In genomic region chr7:24993081-24993480, GRCm38 (mm10) we compare ENCODE assay signal across 38 mouse cellular contexts. TPM values are rescaled to one million over a fixed set of nuclear protein-coding genes. Genes with fewer than 3 reads are reported as not detected.
DNase-seq lines count a peak whose midpoint lies in the region; ATAC-seq and TF ChIP-seq lines count a peak whose summit lies in the region.
"Had no signal": no experiment of that assay in that cellular context is flagged by ENCODE, and none has a peak within 500 bp of the region (broad histone marks: within the 10 kb centered on the region; RNA-seq: fewer than 3 reads in every experiment).

No protein-coding gene starts in this region.

- POLR2A ChIA-PET in Patski (lab: Charles Lee): no interaction called here

- peaks cover 53% of the 10 kb centered on the region for H3K4me1 ChIP-seq in olfactory bulb, adult 2 months (ENCODE audit: control insufficient read depth, insufficient read depth, low read length)
- H3K4me1 ChIP-seq: embryonic facial prominence, embryonic 13.5 days; heart, embryonic 12.5 days; hindbrain, embryonic 13.5 days; limb, embryonic 13.5 days; lung, embryonic 15.5 days; neural tube, embryonic 12.5 days had no signal

- peak; percentile 49 for DNase-seq in adrenal gland, adult 2 months
- no peak for DNase-seq in adrenal gland, postnatal 14 days
- peak; percentile 57 to 67 for DNase-seq in left cerebral cortex, adult 18-20 months (ENCODE audit: low spot score in 2 of 2)
- DNase-seq in left cerebral cortex, postnatal 10 days (ENCODE audit: extremely low spot score in 1 of 2, low spot score in 2 of 2): no peak
- DNase-seq in Patski (ENCODE audit: low read depth, low spot score): no peak
- no peak for DNase-seq in ovary, postnatal 36 days (ENCODE audit: low spot score)
- DNase-seq: cerebellum, adult 9-11 months; gastrocnemius, postnatal 36 days; heart, adult 18-20 months; heart, postnatal 4 days; kidney, adult 8-10 months; layer of hippocampus, postnatal 36 days; right cerebral cortex, postnatal 4 days; thymus, adult 2 months; thymus, postnatal 36 days had no signal

- peak; percentile 54 for ATAC-seq in Patski
- ATAC-seq in megakaryocyte-erythroid progenitor cell, adult 5-6 weeks (replicated peaks; ENCODE audit: low FRiP score, low TSS enrichment, poor library complexity, severe bottlenecking): no peak
- ATAC-seq: activated CD4-positive, CD25-positive, alpha-beta regulatory T cell, adult 4 months; CD4-positive, CD25-positive, alpha-beta regulatory T cell, adult 4 months; forebrain, embryonic 16.5 days; intestine, embryonic 16.5 days; midbrain, embryonic 16.5 days had no signal

- no peak for TF ChIP-seq CTCF in Patski (IDR thresholded peaks at IDR 0.05)
- TF ChIP-seq CTCF in olfactory bulb, adult 2 months (IDR thresholded peaks at IDR 0.05; ENCODE audit: insufficient read depth, low read depth, low read length): no peak

- intact Hi-C loops in left cerebral cortex, postnatal 10 days (cut with DNase I): no loop called here

- WGBS in olfactory bulb, adult 2 months: 29% methylated on average over 6 of the region's 6 CpGs

- H3K4me3 ChIP-seq in olfactory bulb, adult 2 months (ENCODE audit: insufficient read depth, low read depth, low read length): no peak overlapping the region
- H3K4me3 ChIP-seq: embryonic facial prominence, embryonic 13.5 days; heart, embryonic 12.5 days; hindbrain, embryonic 13.5 days; limb, embryonic 13.5 days; lung, embryonic 15.5 days; neural tube, embryonic 12.5 days had no signal

- no peak for TF ChIP-seq POLR2A in olfactory bulb, adult 2 months (IDR thresholded peaks at IDR 0.05; ENCODE audit: insufficient read depth, low read depth, low read length)

- CTCF ChIA-PET in Patski (lab: Charles Lee): interaction anchor here (1.5 kb wide), 1 partner anchor 19 kb away, joined by 6 read pairs; no protein-coding TSS in a partner anchor

- H3K27me3 ChIP-seq in Patski: peaks cover 5% of the 10 kb centered on the region
- H3K27me3 ChIP-seq: hindbrain, embryonic 13.5 days; lung, embryonic 15.5 days had no signal

- H3K27ac ChIP-seq in olfactory bulb, adult 2 months (ENCODE audit: insufficient read depth, low read depth, low read length): peak overlapping the region; percentile 56
- H3K27ac ChIP-seq: embryonic facial prominence, embryonic 13.5 days; hindbrain, embryonic 13.5 days; kidney, postnatal 0 days; limb, embryonic 13.5 days; lung, embryonic 15.5 days; neural tube, embryonic 12.5 days had no signal

- in situ Hi-C loops in Patski (cut with MboI; ENCODE audit: low pct_unique_long_range_greater_than_20kb): no loop called here

RNA-seq across cellular contexts. Expression of gene Atp1a3, which starts 12.7 kb away (rescaled TPM):
- total RNA-seq in adrenal gland, adult 2 months (2021): 100 to 1,000 TPM in 1 of 2 experiments, 10 to 100 TPM in 1; 59.1 to 147 TPM
- 115 and 153 TPM in 2 replicates for polyA plus RNA-seq in adrenal gland, adult 2 months (2012; rRNA removed)
- 35.6 and 39.8 TPM in 2 replicates for total RNA-seq in adrenal gland, postnatal 14 days (2021)
- 1,000 to 10,000 TPM; 1,987 to 2,019 TPM for total RNA-seq in left cerebral cortex, adult 18-20 months (2021)
- total RNA-seq in left cerebral cortex, postnatal 10 days (2021): 1,000 to 10,000 TPM; 2,078 to 2,206 TPM
- 0.05 TPM for polyA plus RNA-seq in Patski (2021)
- polyA plus RNA-seq in olfactory bulb, adult 2 months (2012; ENCODE audit: insufficient read depth, insufficient read length, low replicate concordance, missing spikeins): 361 and 745 TPM in 2 replicates
- not detected in 2 replicates for total RNA-seq in megakaryocyte-erythroid progenitor cell, adult 5-6 weeks (2014; fragmentation: Nextera tagmentation)
- total RNA-seq in megakaryocyte-erythroid progenitor cell, adult 5-6 weeks (2017): 0.75 TPM in 1 of 2 replicates, not detected in the other

RNA-seq across cellular contexts. Expression of gene Rabac1, which starts 20.5 kb away (rescaled TPM):
- 100 to 1,000 TPM; 251 to 383 TPM for total RNA-seq in adrenal gland, adult 2 months (2021)
- polyA plus RNA-seq in adrenal gland, adult 2 months (2012; rRNA removed): 735 and 788 TPM in 2 replicates
- total RNA-seq in adrenal gland, postnatal 14 days (2021): 212 and 238 TPM in 2 replicates
- 100 to 1,000 TPM; 305 to 355 TPM for total RNA-seq in left cerebral cortex, adult 18-20 months (2021)
- total RNA-seq in left cerebral cortex, postnatal 10 days (2021): 100 to 1,000 TPM; 293 to 300 TPM
- polyA plus RNA-seq in Patski (2021): 211 TPM
- polyA plus RNA-seq in olfactory bulb, adult 2 months (2012; ENCODE audit: insufficient read depth, insufficient read length, low replicate concordance, missing spikeins): not detected in 2 replicates
- 128 and 146 TPM in 2 replicates for total RNA-seq in megakaryocyte-erythroid progenitor cell, adult 5-6 weeks (2014; fragmentation: Nextera tagmentation)
- total RNA-seq in megakaryocyte-erythroid progenitor cell, adult 5-6 weeks (2017): 38.0 and 103 TPM in 2 replicates

RNA-seq across cellular contexts. Expression of gene Gm4881, which starts 48.8 kb away (rescaled TPM):
- total RNA-seq in adrenal gland, adult 2 months (2021): not detected
- polyA plus RNA-seq in adrenal gland, adult 2 months (2012; rRNA removed): not detected in 2 replicates
- not detected in 2 replicates for total RNA-seq in adrenal gland, postnatal 14 days (2021)
- total RNA-seq in left cerebral cortex, adult 18-20 months (2021): not detected
- total RNA-seq in left cerebral cortex, postnatal 10 days (2021): not detected
- polyA plus RNA-seq in Patski (2021): not detected
- not detected in 2 replicates for polyA plus RNA-seq in olfactory bulb, adult 2 months (2012; ENCODE audit: insufficient read depth, insufficient read length, low replicate concordance, missing spikeins)
- not detected in 2 replicates for total RNA-seq in megakaryocyte-erythroid progenitor cell, adult 5-6 weeks (2014; fragmentation: Nextera tagmentation)
- total RNA-seq in megakaryocyte-erythroid progenitor cell, adult 5-6 weeks (2017): not detected in 2 replicates
- total RNA-seq: adrenal gland, postnatal 4 days; gastrocnemius, adult 18-20 months; gastrocnemius, postnatal 36 days; heart, adult 18-20 months; heart, postnatal 4 days; layer of hippocampus, postnatal 36 days; left cerebral cortex, postnatal 36 days; megakaryocyte progenitor cell, adult 5-6 weeks had no signal
- polyA plus RNA-seq: activated CD4-positive, CD25-positive, alpha-beta regulatory T cell, adult 4 months; CD4-positive, CD25-positive, alpha-beta regulatory T cell, adult 4 months; embryonic facial prominence, embryonic 13.5 days; heart, embryonic 12.5 days; heart, postnatal 0 days; intestine, embryonic 16.5 days; kidney, postnatal 0 days; large intestine, adult 2 months; limb, embryonic 13.5 days; liver, embryonic 11.5 days; liver, embryonic 16.5 days; lung, embryonic 15.5 days; spleen, adult 2 months had no signal

Comparison
In these comparisons a context has a peak if more than half of its experiments do, and no peak if none do; other contexts are left out.
1. DNase-seq: peak in adrenal gland, adult 2 months (single experiment) and left cerebral cortex, adult 18-20 months (2 of 2); none in adrenal gland, postnatal 14 days (single experiment), left cerebral cortex, postnatal 10 days (0 of 2), Patski (single experiment) and ovary, postnatal 36 days (single experiment).
2. RNA of gene Atp1a3, which starts 12.7 kb away (total RNA-seq): 2,078 to 2,206 TPM in left cerebral cortex, postnatal 10 days, 1,987 to 2,019 TPM in left cerebral cortex, adult 18-20 months, 59.1 to 147 TPM in adrenal gland, adult 2 months and 35.6 to 39.8 TPM in adrenal gland, postnatal 14 days; 0.75 TPM in megakaryocyte-erythroid progenitor cell, adult 5-6 weeks; every median in the first group is over 10 times any median in the second.